Mouse (Mus musculus) spleen, postnatal 4 days (tissue): ENCODE measurements around the gene Xpr1.
A peak's percentile ranks its signal among the peaks of the same experiment; 100 is the strongest.

Experiments used
- DNase-seq, 2 experiments: peaks; one replicate each; pipeline ENCODE4 v3.0.0; 2022; ENCODE audit warnings: low spot score in 2 of 2

Gene Xpr1

DNA sequence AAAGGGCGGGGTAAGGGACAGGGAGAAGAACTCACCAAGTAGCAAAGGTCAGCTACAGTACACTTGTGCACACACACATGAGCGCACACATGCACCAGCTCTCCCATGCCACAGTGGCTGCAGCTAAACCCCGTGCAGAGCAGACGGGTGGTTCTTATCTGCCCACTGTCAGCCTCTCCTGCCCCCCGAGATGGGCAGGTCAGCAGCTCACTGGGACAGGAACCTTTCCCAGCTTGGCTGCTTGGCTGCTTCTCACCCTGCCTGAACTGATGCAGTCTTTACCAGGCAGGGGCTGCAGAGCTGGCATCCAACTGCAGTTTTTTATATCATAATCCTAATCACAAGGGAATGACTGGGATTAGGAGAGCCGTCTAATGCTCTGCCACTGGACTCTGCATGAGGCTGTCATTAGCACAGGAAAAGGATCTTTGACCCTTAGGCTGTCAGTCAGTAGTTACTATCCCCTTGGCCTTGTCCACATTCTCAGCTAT is 164.5 kb downstream of the Xpr1 start:
- DNase-seq = no peak

DNA sequence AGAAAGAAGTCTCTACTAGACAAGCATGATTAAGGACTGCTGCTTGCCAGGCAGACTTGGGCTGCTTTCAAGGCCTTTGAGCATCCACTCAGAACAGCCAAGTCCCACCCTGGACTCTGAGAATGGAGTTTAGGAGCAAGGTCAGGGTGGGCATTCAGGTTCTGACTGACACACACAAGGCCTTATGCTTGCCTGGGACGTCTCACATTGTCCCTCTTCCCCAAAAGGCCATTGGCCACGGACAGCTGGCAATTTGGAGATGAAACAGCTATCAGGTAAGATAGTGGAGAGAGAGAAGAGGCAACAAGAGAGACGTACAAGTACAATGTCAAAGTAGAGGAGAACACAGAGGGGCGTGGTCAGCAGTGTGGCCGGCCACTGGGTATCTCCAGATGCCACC is 165.6 kb downstream of the Xpr1 start:
- no peak for DNase-seq

DNA sequence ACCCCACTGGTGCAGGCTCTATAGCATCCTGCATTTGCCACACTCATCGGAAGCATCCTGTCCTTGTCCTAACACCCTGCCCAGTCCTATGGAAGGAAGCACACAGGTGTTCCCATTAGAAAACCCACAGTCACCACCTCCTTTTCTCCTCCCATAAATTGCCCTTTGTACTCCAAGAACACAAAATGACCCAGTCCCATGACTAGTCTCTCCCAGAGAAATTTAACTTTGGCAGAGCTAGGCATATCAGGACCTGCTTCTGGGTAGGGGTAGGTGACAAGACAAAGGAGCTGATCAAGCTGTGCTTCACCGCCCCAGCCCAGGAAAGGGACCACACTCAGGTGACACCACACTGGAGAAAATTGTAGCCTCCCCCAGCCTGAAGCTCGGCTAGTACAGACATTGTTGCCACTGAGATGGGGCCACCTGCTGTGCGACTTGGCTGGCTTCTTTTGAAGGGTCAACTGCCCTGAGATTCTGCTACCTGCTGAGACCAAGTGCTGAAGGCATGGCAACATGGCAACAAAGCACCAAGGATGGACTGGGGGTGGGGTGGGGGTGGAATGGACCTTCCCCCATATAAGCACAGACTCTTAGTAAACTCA is 166.6 kb downstream of the Xpr1 start:
- DNase-seq = no peak

DNA sequence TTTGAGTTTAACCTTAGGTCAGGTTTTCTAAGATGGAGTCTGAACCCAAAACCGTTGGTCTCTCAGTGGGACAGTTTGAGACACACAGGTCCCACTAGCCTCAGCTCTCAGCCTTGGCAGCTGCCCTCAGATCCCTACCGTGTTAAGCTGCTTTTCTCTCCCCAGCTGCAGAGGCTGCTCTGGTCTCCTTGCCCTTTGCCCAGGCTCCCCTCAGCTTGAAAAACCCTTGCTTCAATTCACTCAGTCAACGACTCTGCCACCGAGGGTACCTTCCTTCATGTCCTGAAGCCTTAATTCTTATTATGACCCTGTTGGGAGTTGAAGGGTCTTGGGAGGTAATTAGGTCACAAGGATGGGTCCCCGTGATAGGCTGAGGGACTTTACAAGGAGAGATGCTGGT is 167.3 kb downstream of the Xpr1 start:
- DNase-seq = no peak

DNA sequence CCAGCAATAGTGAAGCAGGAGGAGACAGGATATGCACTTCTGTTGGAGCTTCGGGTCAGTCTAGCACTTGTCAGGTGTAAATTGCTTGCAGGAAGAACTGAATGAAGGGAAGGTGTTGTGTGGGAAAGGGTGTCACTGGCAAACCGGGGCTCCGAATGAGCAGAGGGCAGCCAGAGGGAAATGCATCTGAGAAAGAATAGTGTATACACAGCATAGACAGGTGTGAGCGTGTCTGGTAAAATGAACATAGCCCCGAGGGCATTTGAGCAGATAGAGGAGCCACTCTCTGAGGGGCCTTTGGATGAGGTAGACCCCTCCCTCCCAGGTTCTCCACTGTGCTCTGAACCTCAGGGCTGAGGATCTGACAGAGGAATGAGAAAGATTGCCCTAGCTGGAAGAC is 169.2 kb downstream of the Xpr1 start:
- DNase-seq = no peak

GRCm38 (mm10) chr1:155247441-155247840 is 169.8 kb downstream of the Xpr1 start:
- DNase-seq = no peak

- no peak for DNase-seq
Measured at GRCm38 (mm10) chr1:155245516-155245915, 171.7 kb downstream of the Xpr1 start.

- no peak for DNase-seq
Measured at GRCm38 (mm10) chr1:155244771-155245211, 172.4 kb downstream of the Xpr1 start.

GRCm38 (mm10) chr1:155243797-155244770 is 173.1 kb downstream of the Xpr1 start, which contains the start of gene BC034090:
TSS of gene BC034090 (minus strand) at chr1:155244444.
- no peak for DNase-seq

DNA sequence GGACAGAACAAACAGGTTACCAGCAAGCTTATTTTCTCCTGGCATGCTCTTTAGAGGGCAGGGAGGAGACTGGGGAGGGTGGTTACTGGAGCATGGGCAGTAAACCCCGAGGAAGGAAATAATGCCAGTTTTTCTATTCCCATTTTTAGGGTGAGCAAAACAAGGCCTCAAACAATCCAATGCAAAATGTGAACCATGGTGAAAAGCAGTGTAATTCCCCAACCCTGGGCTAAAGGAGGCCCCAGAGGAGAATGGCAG is 174.8 kb downstream of the Xpr1 start:
- no peak for DNase-seq

GRCm38 (mm10) chr1:155241701-155242487 is 175.3 kb downstream of the Xpr1 start:
- DNase-seq = no peak

DNA sequence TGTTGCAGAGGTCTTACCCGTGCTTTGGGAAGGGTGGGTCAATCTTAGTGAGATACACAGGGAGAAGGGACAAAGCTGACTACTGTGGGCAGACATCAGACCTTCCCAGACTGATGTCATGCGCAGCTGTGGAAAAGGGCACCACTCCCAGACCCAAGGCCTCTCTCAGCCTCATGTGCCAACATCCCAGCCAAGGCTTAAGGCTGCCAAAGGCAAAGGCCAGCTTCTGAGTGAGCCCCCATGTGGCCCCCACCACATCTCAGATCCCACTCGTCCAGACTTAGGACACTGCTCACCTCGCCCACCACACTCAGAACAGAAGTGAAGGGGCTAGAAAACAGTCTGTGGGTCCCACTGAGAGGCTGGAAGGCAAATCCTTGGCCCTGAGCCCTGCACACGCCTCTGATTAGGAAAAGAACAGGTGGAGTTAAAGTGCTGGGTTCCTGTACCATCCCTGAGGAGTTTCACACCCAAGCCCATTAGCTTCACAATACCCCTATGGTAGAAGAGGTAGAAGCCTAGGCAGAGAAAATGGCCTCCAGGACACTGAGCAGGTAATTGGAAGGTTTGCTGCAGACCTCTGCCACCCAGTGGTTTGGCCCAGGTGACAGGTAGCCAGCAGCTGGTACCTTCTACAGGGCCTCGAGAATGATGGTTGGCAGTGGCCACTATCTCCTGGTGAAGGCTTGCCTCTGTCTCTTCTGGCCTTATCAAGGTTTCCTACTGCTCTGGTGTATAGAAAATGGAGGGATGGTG is 177.1 kb downstream of the Xpr1 start:
- DNase-seq = no peak

- no peak for DNase-seq
Measured at GRCm38 (mm10) chr1:155239169-155239568, 178.0 kb downstream of the Xpr1 start.

DNA sequence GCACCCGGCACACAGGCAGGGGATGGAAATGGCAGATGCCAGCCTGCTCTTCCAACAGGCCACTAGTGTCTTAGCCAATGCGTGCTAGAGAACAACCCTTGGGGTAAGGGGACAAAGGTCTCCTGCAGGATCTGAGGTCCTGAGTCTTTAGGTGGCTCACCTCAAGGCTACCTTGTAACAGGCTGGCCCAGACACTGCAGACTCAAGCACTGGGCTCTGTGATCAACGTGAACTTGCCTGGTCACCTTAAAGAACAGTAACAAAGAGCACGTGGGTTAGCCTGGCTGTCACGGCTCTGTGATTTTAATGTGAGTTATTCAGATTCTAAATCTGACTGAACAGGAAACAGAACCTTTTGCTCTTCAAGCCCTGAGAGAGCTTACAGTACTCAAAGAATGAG is 179.1 kb downstream of the Xpr1 start:
- DNase-seq = no peak

DNA sequence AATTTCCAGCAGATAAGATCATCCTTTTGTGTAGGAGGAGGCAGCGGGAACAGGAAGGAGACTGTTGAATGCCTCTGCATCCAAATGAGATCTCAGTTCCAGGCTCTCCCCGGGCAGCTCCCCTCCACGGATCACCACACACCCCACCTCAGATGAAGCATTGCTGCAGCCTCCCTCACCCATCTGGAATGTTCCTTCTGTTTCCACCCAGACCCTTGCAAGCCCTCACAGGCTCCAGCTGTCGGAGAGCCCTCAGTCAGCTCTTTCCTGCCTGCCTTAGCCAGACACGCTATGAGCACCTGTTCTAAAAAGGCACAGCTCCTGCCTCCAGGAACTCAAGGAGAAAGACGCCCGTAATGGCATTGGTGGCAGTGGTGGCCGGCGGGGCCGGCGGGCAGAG is 179.8 kb downstream of the Xpr1 start:
- no peak for DNase-seq

GRCm38 (mm10) chr1:155236306-155237024 is 180.8 kb downstream of the Xpr1 start:
- no peak for DNase-seq

DNA sequence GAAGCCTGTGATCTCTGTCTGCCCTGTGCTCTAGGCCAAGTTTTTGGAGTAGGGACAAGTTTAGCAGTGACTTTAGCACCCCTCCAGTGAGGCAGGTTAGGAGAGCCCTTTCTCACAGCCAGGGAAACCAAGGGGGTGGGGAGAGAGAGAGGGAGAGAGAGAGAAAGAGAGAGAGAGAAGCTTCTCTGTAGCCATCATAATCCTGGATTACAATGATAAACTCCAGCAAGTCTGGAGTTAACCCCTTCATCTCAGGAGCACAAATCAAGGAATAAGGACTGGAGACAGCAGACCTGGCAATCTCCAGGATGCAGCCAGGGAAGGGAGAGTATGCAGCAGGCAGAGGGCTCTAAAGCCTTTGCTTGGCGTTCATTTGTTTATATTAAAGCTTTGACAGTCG is 181.6 kb downstream of the Xpr1 start:
- no peak for DNase-seq

GRCm38 (mm10) chr1:155233931-155234607 is 183.1 kb downstream of the Xpr1 start:
- peak in 1 of 2 experiments; percentile 63 for DNase-seq

DNA sequence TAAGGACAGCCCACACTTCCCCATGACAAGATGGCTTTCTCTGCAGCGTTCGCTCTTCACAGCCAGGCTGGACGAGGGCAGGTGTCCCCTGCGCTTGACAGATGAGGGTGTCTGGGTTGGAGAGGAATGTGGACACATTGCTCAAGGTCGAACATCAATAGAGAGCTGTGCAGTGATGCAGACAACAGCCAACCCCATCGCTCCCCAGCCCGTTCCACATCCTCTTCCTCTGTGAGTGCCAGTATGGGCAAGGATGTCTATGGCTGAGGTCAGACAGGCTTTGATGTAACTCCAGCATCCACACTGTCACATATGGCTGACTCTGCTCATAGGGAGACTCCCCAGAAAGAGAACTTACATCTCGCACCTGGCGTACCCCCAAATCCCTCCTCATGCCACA is 183.8 kb downstream of the Xpr1 start:
- DNase-seq = no peak

- DNase-seq = no peak
Measured at GRCm38 (mm10) chr1:155232786-155233185, 184.4 kb downstream of the Xpr1 start.
